Mouse (Mus musculus) liver, postnatal 0 days (tissue): ENCODE data around the gene Prima1.

Source experiments
- CTCF ChIP-seq: sonication (generic); IDR thresholded peaks from 2 replicates; pipeline ENCODE4 v1.5.1; 2016; ENCODE audit warnings: antibody characterized with exemption, low read depth
- EP300 ChIP-seq: IDR thresholded peaks from 2 replicates; pipeline ENCODE4 v1.6.1; 2016; ENCODE audit warnings: antibody characterized with exemption, low read depth, mild to moderate bottlenecking

DNA sequence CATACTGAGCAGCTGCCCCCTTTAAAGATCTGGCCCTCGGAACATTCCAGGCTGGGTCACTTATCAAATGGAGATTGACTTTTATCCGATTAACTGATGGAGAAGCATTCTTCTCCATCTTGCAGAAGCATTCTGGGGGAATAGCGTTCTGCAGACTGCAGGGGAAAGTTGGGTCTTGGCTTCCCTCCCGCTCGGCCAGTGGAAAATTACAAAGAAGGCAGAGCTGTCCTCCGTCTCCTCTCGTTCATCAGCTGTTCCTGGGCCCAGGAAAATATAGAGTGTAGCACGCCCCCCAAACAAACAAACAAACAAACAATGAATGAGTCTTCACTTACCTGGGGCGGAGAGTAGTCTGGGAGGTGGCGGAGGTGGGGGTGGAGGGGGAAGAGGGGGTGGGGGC is 6.7 kb downstream of the Prima1 start:
- TF ChIP-seq CTCF (no peak), EP300 (no peak)
